Mouse (Mus musculus) neural tube, embryonic 13.5 days (tissue): Measurements from ENCODE around the gene Ppp1r32. TPM values are rescaled to one million over a fixed set of nuclear protein-coding genes. Genes with fewer than 3 reads are reported as not detected.

Experiments
- ATAC-seq: fragments of 200-750 bp; cut with Nextera tagmentation; 2 replicates; pipeline ENCODE4 v1.8.0; 2017; ENCODE audit warnings: low read depth, mild to moderate bottlenecking, moderate TSS enrichment, moderate library complexity
- H3K27ac ChIP-seq: fragments of 300-500 bp; sonication (generic); replicated peaks from 2 replicates; pipeline ENCODE4 v1.5.1; 2015; ENCODE audit warnings: moderate library complexity, mild to moderate bottlenecking, inconsistent platforms
- H3K27me3 ChIP-seq: fragments of 300-500 bp; sonication (generic); 2 replicates; pipeline ENCODE4 v1.6.1; 2015; ENCODE audit warnings: mild to moderate bottlenecking, inconsistent platforms
- H3K36me3 ChIP-seq: fragments of 300-500 bp; sonication (generic); 2 replicates; pipeline ENCODE4 v1.6.1; 2015; ENCODE audit warnings: mild to moderate bottlenecking, inconsistent platforms
- H3K4me1 ChIP-seq: fragments of 300-500 bp; sonication (generic); replicated peaks from 2 replicates; pipeline ENCODE4 v1.6.1; 2015; ENCODE audit warnings: inconsistent platforms
- H3K4me2 ChIP-seq: fragments of 300-500 bp; sonication (generic); 2 replicates; pipeline ENCODE4 v1.6.1; 2015; ENCODE audit warnings: inconsistent platforms, mild to moderate bottlenecking, moderate library complexity
- H3K4me3 ChIP-seq: fragments of 300-500 bp; sonication (generic); 2 replicates; pipeline ENCODE4 v1.5.1; 2015; ENCODE audit warnings: mild to moderate bottlenecking, inconsistent platforms
- H3K9ac ChIP-seq: fragments of 300-500 bp; sonication (generic); 2 replicates; pipeline ENCODE4 v1.6.1; 2015; ENCODE audit warnings: moderate library complexity, mild to moderate bottlenecking, inconsistent platforms
- H3K9me3 ChIP-seq: fragments of 300-500 bp; sonication (generic); 2 replicates; pipeline ENCODE4 v1.6.1; 2016; ENCODE audit warnings: inconsistent platforms
- WGBS: fragments of 180-500 bp; shearing (Covaris S2); methylation state at CpG from one replicate; pipeline ENCODE4 v1.1.7; 2015; 5-methylcytosine and 5-hydroxymethylcytosine counted together
- polyA plus RNA-seq: library from polyadenylated mRNA; unstranded; fragments of >200 nt; fragmentation: Nextera tagmentation; extraction: Ambion mirVana; gene quantifications from 2 replicates; pipeline ENCODE4 v1.2.1, GENCODE M21; 2015

Gene Ppp1r32
- 0.18 and 0.22 TPM in 2 replicates for polyA plus RNA-seq

DNA sequence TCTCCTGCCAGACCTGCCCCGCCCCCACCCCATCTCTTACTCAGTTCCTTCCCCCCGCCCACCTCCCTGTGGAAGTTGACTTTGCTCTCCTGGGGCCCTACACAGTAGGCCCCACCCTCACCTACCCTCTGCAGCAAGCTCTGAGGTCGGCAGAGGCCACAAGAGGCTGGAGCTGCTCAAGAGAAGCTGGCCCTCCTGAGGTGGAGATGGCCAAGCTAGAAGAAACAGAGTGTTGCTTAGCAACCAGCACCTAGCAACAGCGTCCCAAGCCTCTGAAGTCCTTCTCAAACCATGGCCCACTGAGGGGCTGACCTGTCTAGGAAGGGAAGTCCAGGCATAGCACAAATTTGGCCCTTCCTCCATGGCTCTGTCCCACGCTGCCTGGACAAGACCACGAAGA is at the start of gene Ppp1r32:
Ppp1r32 (minus strand) TSS at position 226 of the 400 bp plus-strand sequence.
- ATAC-seq = no peak
- H3K9me3 ChIP-seq = no peaks in the 10 kb centered on the region
- WGBS = 32% methylated on average over 6 of the region's 6 CpGs
- peaks cover 17% of the 10 kb centered on the region; the same call in 1 of the 2 replicates for H3K27me3 ChIP-seq
- H3K27ac ChIP-seq = no peak within 1 kb of the TSS
- H3K36me3 ChIP-seq = no peaks in the 10 kb centered on the region
- no peak within 1 kb of the TSS for H3K9ac ChIP-seq
- H3K4me1 ChIP-seq = peaks cover 9% of the 10 kb centered on the region
- no peak within 1 kb of the TSS for H3K4me3 ChIP-seq
- H3K4me2 ChIP-seq = no peak within 1 kb of the TSS

DNA sequence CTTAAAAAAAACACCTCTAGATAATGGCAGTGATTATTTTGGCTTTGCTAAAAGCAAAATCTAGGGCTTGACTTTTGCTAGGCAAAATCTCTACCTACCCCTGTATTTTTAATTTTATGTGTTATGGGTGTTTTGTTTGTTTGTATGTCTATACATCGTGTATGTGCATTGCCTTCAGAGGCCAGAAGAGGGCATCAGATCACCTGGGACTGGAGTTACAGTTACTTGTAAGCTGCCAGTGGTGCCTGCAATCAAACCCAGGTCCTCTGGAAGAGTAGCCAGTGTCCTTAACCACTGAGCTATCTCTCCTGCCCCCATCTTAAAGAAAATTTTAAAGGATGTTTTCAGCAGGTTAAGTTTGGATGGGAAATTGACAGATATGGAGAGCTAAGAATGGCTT is 47.4 kb upstream of the Ppp1r32 start:
- no peak for ATAC-seq
- Histone ChIP-seq H3K4me3 (no peak overlapping the region), H3K4me2 (no peak overlapping the region), H3K4me1 (peaks cover 21% of the 10 kb centered on the region), H3K36me3 (peaks cover 52% of the 10 kb centered on the region), H3K9me3 (no peaks in the 10 kb centered on the region), H3K27ac (no peak overlapping the region), H3K9ac (no peak overlapping the region), H3K27me3 (no peaks in the 10 kb centered on the region)
- 96% methylated on average over 1 of the region's 1 CpGs for WGBS

DNA sequence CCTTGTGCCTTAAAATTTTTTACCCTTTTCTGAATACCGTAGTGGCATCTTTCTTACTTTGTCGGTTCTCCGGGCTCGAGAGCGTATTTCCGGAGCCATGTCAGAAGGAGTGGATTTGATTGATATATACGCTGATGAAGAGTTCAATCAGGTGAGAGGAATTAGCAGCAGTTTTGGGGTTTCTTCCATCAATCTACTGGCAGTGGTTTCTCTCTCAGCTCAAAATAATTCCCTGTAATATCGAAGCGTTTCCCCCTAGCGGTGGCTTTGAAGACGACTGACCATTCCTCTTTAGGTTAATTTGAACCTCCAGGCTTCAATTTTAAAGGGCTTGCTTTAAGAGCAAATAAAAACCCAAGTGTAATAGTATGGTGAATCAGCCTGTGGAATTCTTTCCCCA is 43.2 kb upstream of the Ppp1r32 start, which contains the start of gene Sdhaf2:
Sdhaf2 (minus strand) TSS at position 233 of the 400 bp plus-strand sequence.
- ATAC-seq = peak; percentile 29; the same call in 1 of the 2 replicates
- 1% methylated on average over 11 of the region's 11 CpGs for WGBS
- H3K27me3 ChIP-seq = no peaks in the 10 kb centered on the region
- H3K9ac ChIP-seq = peak within 1 kb of the TSS; percentile 99
- H3K4me2 ChIP-seq = peak within 1 kb of the TSS; percentile 75
- peak within 1 kb of the TSS; percentile 98 for H3K27ac ChIP-seq
- H3K36me3 ChIP-seq = peaks cover 19% of the 10 kb centered on the region
- H3K4me3 ChIP-seq = peak within 1 kb of the TSS; percentile 98
- H3K9me3 ChIP-seq = no peaks in the 10 kb centered on the region
- peaks cover 38% of the 10 kb centered on the region for H3K4me1 ChIP-seq

DNA sequence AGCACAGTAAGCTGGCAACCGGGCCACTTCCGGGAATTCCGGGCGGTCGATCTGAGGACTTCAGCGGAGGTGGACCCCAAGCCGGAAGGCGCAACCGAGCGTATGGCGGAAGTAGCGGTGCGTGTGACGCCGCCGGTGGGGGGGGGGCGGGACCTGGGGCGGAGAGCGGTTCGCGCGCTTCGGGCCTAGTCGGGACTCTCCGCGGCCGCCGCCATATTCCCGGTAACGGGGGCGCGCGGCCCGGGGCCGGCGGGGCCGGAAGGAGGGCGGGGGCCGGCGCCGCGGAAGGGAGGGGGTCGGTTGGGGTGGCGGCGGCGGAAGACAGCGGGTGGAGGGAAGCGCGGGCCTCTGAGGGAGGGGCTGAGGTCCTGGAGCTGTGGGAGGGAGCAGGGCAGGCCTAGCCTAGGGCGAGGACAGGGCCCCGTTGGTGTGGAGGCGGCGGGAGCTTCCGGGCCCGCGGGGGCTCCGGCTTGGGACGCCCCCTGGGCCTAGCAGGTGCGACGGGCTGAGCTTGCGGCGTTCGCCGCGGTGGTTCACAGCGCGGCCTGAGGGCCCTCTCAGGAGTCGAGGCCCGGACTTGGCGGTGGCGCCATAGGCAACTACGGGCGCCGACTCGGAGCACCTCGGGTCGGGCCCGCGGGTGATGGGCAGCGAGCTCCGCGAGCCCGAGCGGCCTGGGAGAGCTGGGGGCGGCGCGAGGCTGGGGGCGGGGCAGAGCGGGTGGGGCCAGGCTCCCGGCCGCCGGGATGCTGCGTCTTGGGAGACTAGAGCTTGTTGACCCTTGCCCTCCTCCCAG is 42.6 kb upstream of the Ppp1r32 start, which contains the start of gene Cpsf7:
Cpsf7 (plus strand) TSS at position 161 of the 796 bp plus-strand sequence.
- under 1% methylated on average over 67 of the region's 93 CpGs for WGBS
- Histone ChIP-seq H3K9ac (peak within 1 kb of the TSS; percentile 99), H3K27me3 (no peaks in the 10 kb centered on the region), H3K9me3 (no peaks in the 10 kb centered on the region), H3K4me2 (peak within 1 kb of the TSS; percentile 75), H3K4me3 (peak within 1 kb of the TSS; percentile 98), H3K27ac (peak within 1 kb of the TSS; percentile 98), H3K4me1 (peaks cover 38% of the 10 kb centered on the region), H3K36me3 (peaks cover 14% of the 10 kb centered on the region)
- peak; percentile 92 for ATAC-seq

DNA sequence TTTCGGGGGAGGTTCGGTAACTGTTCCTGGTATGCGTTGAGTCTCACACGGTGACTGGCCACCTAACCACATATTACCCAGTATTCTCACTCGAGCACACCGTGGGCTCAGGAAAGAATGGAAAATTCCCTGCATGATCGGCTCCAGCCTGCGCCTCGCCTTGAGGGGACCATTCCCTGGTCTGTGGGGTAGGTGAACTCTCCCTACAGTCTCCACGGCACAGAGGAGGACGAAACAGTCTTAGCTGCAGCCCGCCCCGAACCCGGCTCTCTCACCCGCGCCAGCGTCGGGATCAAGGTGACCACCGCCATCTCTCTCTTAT is 42.0 kb upstream of the Ppp1r32 start:
- H3K4me3 ChIP-seq = peak overlapping the region; percentile 98
- H3K9me3 ChIP-seq = no peaks in the 10 kb centered on the region
- ATAC-seq = peak; percentile 82; the same call in 1 of the 2 replicates
- H3K27me3 ChIP-seq = no peaks in the 10 kb centered on the region
- peak overlapping the region; percentile 75 for H3K4me2 ChIP-seq
- H3K4me1 ChIP-seq = peaks cover 38% of the 10 kb centered on the region
- H3K36me3 ChIP-seq = peaks cover 10% of the 10 kb centered on the region; the same call in 1 of the 2 replicates
- peak overlapping the region; percentile 98 for H3K27ac ChIP-seq
- peak overlapping the region; percentile 99 for H3K9ac ChIP-seq
- under 1% methylated on average over 19 of the region's 19 CpGs for WGBS

DNA sequence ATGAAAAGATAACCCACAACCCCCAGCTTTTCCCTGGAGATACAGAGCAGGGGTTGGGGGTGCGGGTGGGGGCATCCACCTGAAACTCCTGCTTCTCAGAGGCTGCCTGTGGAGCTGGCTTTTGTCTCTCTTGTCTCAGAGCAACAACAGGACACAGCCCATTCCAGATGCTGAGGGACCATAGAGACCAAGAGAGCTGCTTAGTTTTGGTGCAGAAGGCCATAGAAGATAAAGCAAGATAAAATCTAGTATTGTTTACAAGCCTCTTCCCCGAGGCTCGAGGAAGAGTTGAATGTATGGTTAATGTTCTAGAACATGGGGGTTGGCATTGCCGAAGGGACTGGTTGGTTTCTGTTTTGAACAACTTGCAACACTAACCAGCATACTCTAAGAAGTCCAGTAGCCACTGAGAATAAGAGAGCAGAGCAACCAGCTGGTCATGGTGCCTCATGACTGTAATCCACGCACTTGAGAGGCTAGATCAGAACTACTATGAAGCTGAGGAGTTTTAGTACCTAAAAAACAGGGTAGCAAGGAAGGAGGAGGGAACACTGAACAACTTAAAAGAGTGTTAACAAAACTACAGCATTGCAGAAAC is 40.9 kb upstream of the Ppp1r32 start:
- H3K27me3 ChIP-seq = no peaks in the 10 kb centered on the region
- no peak overlapping the region for H3K27ac ChIP-seq
- H3K9me3 ChIP-seq = no peaks in the 10 kb centered on the region
- peak overlapping the region; percentile 98; the same call in 1 of the 2 replicates for H3K4me3 ChIP-seq
- H3K4me2 ChIP-seq = peak overlapping the region; percentile 75
- ATAC-seq = no peak
- H3K36me3 ChIP-seq = peaks cover 10% of the 10 kb centered on the region; the same call in 1 of the 2 replicates
- peak overlapping the region; percentile 17; the same call in 1 of the 2 replicates for H3K9ac ChIP-seq
- 83% methylated on average over 5 of the region's 5 CpGs for WGBS
- H3K4me1 ChIP-seq = peaks cover 38% of the 10 kb centered on the region

DNA sequence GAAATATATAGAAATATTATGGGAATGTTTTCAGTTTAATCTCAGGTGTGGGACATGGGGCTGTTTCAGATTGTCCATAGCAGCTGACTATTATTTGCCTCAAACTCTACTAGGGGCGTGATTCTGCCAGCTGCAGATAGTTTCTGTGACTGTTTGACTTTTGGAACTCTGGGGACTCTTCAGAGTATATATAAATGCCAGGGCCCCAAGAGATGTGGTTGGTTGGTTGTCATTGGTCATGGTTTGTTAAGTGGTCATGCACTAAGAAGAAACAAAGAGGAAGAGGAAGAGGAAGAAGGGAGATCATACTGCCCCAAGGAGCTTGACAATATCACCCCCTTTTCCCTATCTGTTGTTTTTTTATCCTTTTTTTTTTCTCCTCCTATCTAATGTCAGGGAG is 39.2 kb upstream of the Ppp1r32 start:
- no peak for ATAC-seq
- 82% methylated on average over 1 of the region's 1 CpGs for WGBS
- Histone ChIP-seq H3K27me3 (no peaks in the 10 kb centered on the region), H3K4me2 (no peak overlapping the region), H3K4me1 (peaks cover 25% of the 10 kb centered on the region), H3K36me3 (peaks cover 5% of the 10 kb centered on the region), H3K9ac (no peak overlapping the region), H3K27ac (no peak overlapping the region), H3K4me3 (no peak overlapping the region), H3K9me3 (no peaks in the 10 kb centered on the region)

DNA sequence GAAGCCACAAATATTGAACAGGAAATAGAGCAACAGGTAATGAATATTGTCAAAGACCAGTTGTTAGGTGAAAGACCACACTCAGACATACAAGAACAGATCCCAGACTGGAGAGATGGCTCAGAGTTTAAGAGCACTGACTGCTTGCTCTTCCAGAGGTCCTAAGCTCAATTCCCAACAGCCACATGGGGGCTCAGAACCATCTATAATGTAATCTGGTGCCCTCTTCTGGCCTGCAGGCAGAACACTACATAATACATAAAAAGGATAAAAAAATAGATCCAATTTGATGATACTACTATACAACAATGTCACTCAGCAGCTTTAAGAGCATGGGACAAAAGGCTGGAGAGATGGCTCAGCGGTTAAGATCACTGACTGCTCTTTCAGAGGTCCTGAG is 37.6 kb upstream of the Ppp1r32 start:
- H3K4me3 ChIP-seq = no peak overlapping the region
- H3K36me3 ChIP-seq = peaks cover 21% of the 10 kb centered on the region
- WGBS = 58% methylated on average over 1 of the region's 1 CpGs
- H3K27ac ChIP-seq = no peak overlapping the region
- no peaks in the 10 kb centered on the region for H3K27me3 ChIP-seq
- ATAC-seq = no peak
- peaks cover 16% of the 10 kb centered on the region for H3K4me1 ChIP-seq
- H3K9ac ChIP-seq = no peak overlapping the region
- no peaks in the 10 kb centered on the region for H3K9me3 ChIP-seq
- no peak overlapping the region for H3K4me2 ChIP-seq

DNA sequence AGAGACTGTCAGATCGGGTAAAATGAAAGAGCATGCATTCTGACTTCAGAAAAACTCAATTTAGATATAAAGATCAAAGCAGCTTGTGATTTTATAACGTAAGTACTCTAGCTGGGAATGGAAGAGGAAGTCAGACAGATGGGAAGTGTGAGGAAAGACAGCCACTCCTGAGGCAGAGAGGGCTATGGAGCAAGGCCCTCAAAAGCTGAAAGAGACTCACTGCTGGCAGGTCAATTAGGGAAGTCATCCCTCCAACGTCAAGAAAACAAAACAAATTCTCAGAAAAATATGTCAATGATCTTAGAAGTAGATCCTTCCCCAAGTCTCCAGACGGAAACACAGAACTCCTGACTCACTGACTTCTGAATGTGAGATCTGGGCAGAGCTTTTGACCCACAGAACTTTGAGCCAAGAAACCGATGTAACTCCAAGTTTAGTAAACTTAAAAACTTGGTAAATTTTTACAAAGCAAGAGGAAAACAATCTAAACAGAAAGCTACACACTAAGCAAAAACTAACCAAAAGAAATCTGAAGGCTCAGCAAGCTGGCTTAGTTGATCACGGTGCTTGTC is 28.1 kb upstream of the Ppp1r32 start:
- no peaks in the 10 kb centered on the region for H3K9me3 ChIP-seq
- H3K4me1 ChIP-seq = no peaks in the 10 kb centered on the region
- ATAC-seq = no peak
- H3K9ac ChIP-seq = no peak overlapping the region
- H3K4me2 ChIP-seq = no peak overlapping the region
- H3K4me3 ChIP-seq = no peak overlapping the region
- WGBS = 87% methylated on average over 6 of the region's 6 CpGs
- no peak overlapping the region for H3K27ac ChIP-seq
- H3K36me3 ChIP-seq = peaks cover 54% of the 10 kb centered on the region
- no peaks in the 10 kb centered on the region for H3K27me3 ChIP-seq

DNA sequence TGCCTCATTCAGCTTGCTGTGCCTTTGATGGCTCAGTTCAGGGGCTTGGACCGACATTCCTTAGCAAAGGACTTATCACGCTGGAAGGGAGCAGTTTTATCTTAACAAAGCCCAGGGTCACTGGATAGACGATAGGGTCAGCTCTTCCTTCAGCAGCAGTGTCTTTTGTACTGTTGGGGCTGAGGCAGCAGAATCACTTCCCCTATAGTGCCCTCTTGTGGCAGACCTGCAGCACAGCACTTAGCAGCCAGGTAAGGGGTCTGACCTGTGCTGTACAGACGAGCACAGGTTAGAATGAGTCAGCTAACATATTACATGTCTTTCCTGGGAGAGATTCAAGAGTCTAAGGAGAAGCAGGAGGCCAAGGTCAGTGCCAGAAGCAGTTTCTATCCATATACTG is 19.8 kb upstream of the Ppp1r32 start:
- H3K4me2 ChIP-seq = no peak overlapping the region
- WGBS = 4% methylated on average over 4 of the region's 4 CpGs

DNA sequence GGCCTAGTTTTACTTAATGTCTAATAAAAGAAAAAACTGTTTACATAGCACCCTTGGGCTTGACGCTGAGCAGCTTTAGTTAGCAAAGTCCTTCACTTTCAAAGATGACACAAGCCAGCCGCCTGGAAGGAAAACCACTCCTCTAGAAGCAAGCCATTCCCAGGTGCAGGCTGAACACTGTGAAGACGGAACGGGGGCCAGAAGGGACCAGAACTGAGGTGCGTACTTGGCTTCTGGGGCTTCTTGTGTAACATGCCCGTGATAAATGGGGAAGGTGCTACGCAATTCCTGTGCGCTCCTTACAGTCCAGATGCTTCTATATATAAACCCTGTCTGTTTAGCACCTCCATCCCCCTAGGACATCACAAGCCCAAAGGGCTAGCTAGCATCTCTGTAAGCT is 17.9 kb upstream of the Ppp1r32 start:
- H3K4me1 ChIP-seq = peaks cover 21% of the 10 kb centered on the region
- no peaks in the 10 kb centered on the region for H3K27me3 ChIP-seq
- no peaks in the 10 kb centered on the region for H3K9me3 ChIP-seq
- no peak overlapping the region for H3K9ac ChIP-seq
- H3K36me3 ChIP-seq = peaks cover 52% of the 10 kb centered on the region
- ATAC-seq = no peak
- no peak overlapping the region for H3K4me3 ChIP-seq
- H3K4me2 ChIP-seq = no peak overlapping the region
- 97% methylated on average over 8 of the region's 8 CpGs for WGBS
- H3K27ac ChIP-seq = no peak overlapping the region

More for the DNA sequence above, 19.8 kb upstream of the Ppp1r32 start:
- peak; percentile 83 for ATAC-seq
- H3K4me1 ChIP-seq = peaks cover 7% of the 10 kb centered on the region; the same call in 1 of the 2 replicates
- H3K36me3 ChIP-seq = peaks cover 70% of the 10 kb centered on the region
- H3K27ac ChIP-seq = no peak overlapping the region
- no peak overlapping the region for H3K9ac ChIP-seq
- no peaks in the 10 kb centered on the region for H3K9me3 ChIP-seq
- no peak overlapping the region for H3K4me3 ChIP-seq
- no peaks in the 10 kb centered on the region for H3K27me3 ChIP-seq
